In genomic region chr16:11510854-11511253, GRCm38 (mm10) we compare ENCODE assay signal across 21 mouse cellular contexts.
DNase-seq lines count a peak whose midpoint lies in the region; ATAC-seq lines count a peak whose summit lies in the region.
"Had no signal": no experiment of that assay in that cellular context is flagged by ENCODE, and none has a peak within 500 bp of the region (broad histone marks: within the 10 kb centered on the region; RNA-seq: fewer than 3 reads in every experiment).

No protein-coding gene starts in this region.

- H3K36me3 ChIP-seq in heart, embryonic 10.5 days = no peaks in the 10 kb centered on the region
- no peaks in the 10 kb centered on the region for H3K36me3 ChIP-seq in embryonic facial prominence, embryonic 10.5 days (replicated peaks)
- H3K36me3 ChIP-seq: forebrain, embryonic 10.5 days; limb, embryonic 15.5 days; midbrain, embryonic 12.5 days had no signal

- ATAC-seq in activated CD4-positive, CD25-positive, alpha-beta regulatory T cell, adult 4 months = no peak
- ATAC-seq: inflammation-experienced regulatory T-cells, adult 6 months had no signal

- H3K4me1 ChIP-seq in heart, embryonic 10.5 days = no peaks in the 10 kb centered on the region
- 0 out of 2 replicates have a peak, but pooled peaks cover 3% of the 10 kb centered on the region for H3K4me1 ChIP-seq in embryonic facial prominence, embryonic 10.5 days
- H3K4me1 ChIP-seq: forebrain, embryonic 10.5 days; midbrain, embryonic 12.5 days had no signal

- no peak overlapping the region for H3K27ac ChIP-seq in heart, embryonic 10.5 days
- H3K27ac ChIP-seq in embryonic facial prominence, embryonic 10.5 days (replicated peaks) = no peak overlapping the region
- H3K27ac ChIP-seq: forebrain, embryonic 10.5 days; heart, adult 2 months; limb, embryonic 15.5 days; midbrain, embryonic 12.5 days; neural tube, embryonic 15.5 days had no signal

- 50% methylated on average over 3 of the region's 3 CpGs for WGBS in heart, embryonic 10.5 days
- 56% methylated on average over 3 of the region's 3 CpGs for WGBS in embryonic facial prominence, embryonic 10.5 days

- no peak overlapping the region for H3K4me3 ChIP-seq in heart, embryonic 10.5 days
- no peak overlapping the region for H3K4me3 ChIP-seq in embryonic facial prominence, embryonic 10.5 days
- H3K4me3 ChIP-seq: forebrain, embryonic 10.5 days; heart, adult 2 months; limb, embryonic 15.5 days; midbrain, embryonic 12.5 days; neural tube, embryonic 15.5 days had no signal

- DNase-seq in heart, postnatal 4 days = peak; percentile 27
- DNase-seq in heart, embryonic 10.5 days (ENCODE audit: low spot score) = no peak
- DNase-seq in 416B (ENCODE audit: low read depth) = peak; percentile 17
- DNase-seq in embryonic facial prominence, embryonic 10.5 days (ENCODE audit: low spot score) = peak; percentile 22
- DNase-seq in kidney, postnatal 25 days = peak; percentile 73 to 85
- DNase-seq in adrenal gland, adult 8-10 months = no peak
- DNase-seq in right cerebral cortex, postnatal 25 days = no peak
- DNase-seq: adrenal gland, adult 2 months; B cell, adult 2 months; cerebellum, adult 11-12 months; cerebellum, postnatal 25 days; heart, adult 2 months; lung, adult 18-20 months; lung, postnatal 4 days; right cerebral cortex, postnatal 4 days had no signal

- H3K9me3 ChIP-seq in heart, embryonic 10.5 days = no peaks in the 10 kb centered on the region
- H3K9me3 ChIP-seq in embryonic facial prominence, embryonic 10.5 days = no peaks in the 10 kb centered on the region
- H3K9me3 ChIP-seq: forebrain, embryonic 10.5 days; limb, embryonic 15.5 days; midbrain, embryonic 12.5 days; neural tube, embryonic 15.5 days had no signal

- H3K27me3 ChIP-seq in heart, embryonic 10.5 days (ENCODE audit: insufficient read depth, poor library complexity, severe bottlenecking) = no peaks in the 10 kb centered on the region
- H3K27me3 ChIP-seq in embryonic facial prominence, embryonic 10.5 days (replicated peaks; ENCODE audit: low read depth, poor library complexity, severe bottlenecking) = no peaks in the 10 kb centered on the region
- H3K27me3 ChIP-seq: limb, embryonic 15.5 days; midbrain, embryonic 12.5 days; neural tube, embryonic 15.5 days had no signal

Comparison
In these comparisons a context has a peak if more than half of its experiments do, and no peak if none do; other contexts are left out.
1. DNase-seq: peak in heart, postnatal 4 days (single experiment), 416B (single experiment), embryonic facial prominence, embryonic 10.5 days (single experiment) and kidney, postnatal 25 days (2 of 2); none in heart, embryonic 10.5 days (single experiment), adrenal gland, adult 8-10 months (single experiment) and right cerebral cortex, postnatal 25 days (single experiment).